Mouse (Mus musculus) midbrain, embryonic 13.5 days (tissue): ENCODE measurements around the gene Cacna1a. TPM values are rescaled to one million over a fixed set of nuclear protein-coding genes. Genes with fewer than 3 reads are reported as not detected.
A peak's percentile ranks its signal among the peaks of the same experiment; 100 is the strongest.

Experiments used
- ATAC-seq: fragments of 200-750 bp; cut with Nextera tagmentation; 2 replicates; pipeline ENCODE4 v1.8.0; 2017; ENCODE audit warnings: mild to moderate bottlenecking, moderate TSS enrichment, moderate library complexity
- H3K27ac ChIP-seq: fragments of 300-500 bp; sonication (generic); 2 replicates; pipeline ENCODE4 v1.5.1; 2015; ENCODE audit warnings: inconsistent platforms, mild to moderate bottlenecking, moderate library complexity
- H3K27me3 ChIP-seq: fragments of 300-500 bp; sonication (generic); 2 replicates; pipeline ENCODE4 v1.6.1; 2015; ENCODE audit warnings: mild to moderate bottlenecking, inconsistent platforms
- H3K36me3 ChIP-seq: fragments of 300-500 bp; sonication (generic); 2 replicates; pipeline ENCODE4 v1.6.1; 2015; ENCODE audit warnings: mild to moderate bottlenecking, inconsistent platforms
- H3K4me1 ChIP-seq: fragments of 300-500 bp; sonication (generic); replicated peaks from 2 replicates; pipeline ENCODE4 v1.6.1; 2015; ENCODE audit warnings: inconsistent platforms
- H3K4me2 ChIP-seq: fragments of 300-500 bp; sonication (generic); replicated peaks from 2 replicates; pipeline ENCODE4 v1.6.1; 2015; ENCODE audit warnings: moderate library complexity, mild to moderate bottlenecking, inconsistent platforms
- H3K4me3 ChIP-seq: fragments of 300-500 bp; sonication (generic); replicated peaks from 2 replicates; pipeline ENCODE4 v1.5.1; 2015; ENCODE audit warnings: mild to moderate bottlenecking, inconsistent platforms
- H3K9ac ChIP-seq: fragments of 300-500 bp; sonication (generic); replicated peaks from 2 replicates; pipeline ENCODE4 v1.6.1; 2015; ENCODE audit warnings: mild to moderate bottlenecking, inconsistent platforms
- H3K9me3 ChIP-seq: fragments of 300-500 bp; sonication (generic); 2 replicates; pipeline ENCODE4 v1.6.1; 2016; ENCODE audit warnings: mild to moderate bottlenecking, inconsistent platforms
- WGBS: fragments of 180-500 bp; shearing (Covaris S2); methylation state at CpG from one replicate; pipeline ENCODE4 v1.1.7; 2015; 5-methylcytosine and 5-hydroxymethylcytosine counted together
- polyA plus RNA-seq: library from polyadenylated mRNA; unstranded; fragments of >200 nt; fragmentation: Nextera tagmentation; extraction: Ambion mirVana; gene quantifications from 2 replicates; pipeline ENCODE4 v1.2.1, GENCODE M21; 2015

Gene Cacna1a
- polyA plus RNA-seq, 1 experiment from 2014 or later, result 19.0 TPM

DNA sequence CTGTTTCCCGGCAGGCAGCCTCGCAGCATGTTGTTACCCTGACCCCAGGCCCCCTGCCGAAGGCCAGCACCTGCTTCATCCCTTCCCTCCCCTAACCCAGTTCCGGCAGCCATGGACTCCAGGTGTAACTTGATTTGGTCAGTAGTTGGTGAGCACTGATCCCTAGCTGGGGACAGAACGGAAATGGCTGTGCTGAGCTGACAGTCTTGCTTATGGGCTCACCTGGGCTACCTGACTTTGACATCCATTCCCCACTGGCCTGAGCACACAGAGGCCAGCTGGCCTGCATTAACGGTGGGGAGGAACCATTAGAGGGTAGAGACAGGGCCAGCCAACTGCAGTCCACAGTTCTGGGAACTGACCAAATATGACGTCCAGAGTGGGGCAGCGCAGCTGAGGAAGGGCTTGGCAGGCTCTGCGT is 58.3 kb downstream of the Cacna1a start:
- no peak overlapping the region for H3K4me2 ChIP-seq
- ATAC-seq, result no peak
- 91% methylated on average over 9 of the region's 9 CpGs for WGBS

DNA sequence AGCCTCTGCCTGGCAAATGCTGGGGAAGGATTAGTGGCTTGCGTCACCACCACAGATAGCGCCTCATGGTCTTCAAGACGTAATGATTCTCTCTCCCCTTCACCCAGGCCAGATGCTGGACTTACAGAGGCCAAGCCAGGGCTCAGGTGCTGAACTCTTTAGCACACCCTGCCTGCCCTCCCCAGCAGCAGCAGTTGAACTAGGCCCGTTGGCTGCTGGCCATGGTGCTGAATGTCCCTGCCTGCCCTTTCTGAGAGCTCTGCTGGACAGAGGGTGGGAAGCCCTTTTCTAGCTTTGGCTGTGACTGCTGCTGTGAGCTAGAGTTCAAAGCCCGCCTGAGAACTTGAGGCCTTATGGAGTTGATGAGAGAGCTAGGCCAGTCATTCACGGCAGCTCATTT is 66.3 kb downstream of the Cacna1a start:
- Histone ChIP-seq H3K4me2 (no peak overlapping the region), H3K27ac (no peak overlapping the region), H3K4me3 (no peak overlapping the region), H3K9ac (no peak overlapping the region), H3K4me1 (peaks cover 16% of the 10 kb centered on the region), H3K27me3 (no peaks in the 10 kb centered on the region), H3K9me3 (no peaks in the 10 kb centered on the region), H3K36me3 (0 out of 2 replicates have a peak, but pooled peaks cover 8% of the 10 kb centered on the region)
- ATAC-seq, result no peak
- WGBS, result 42% methylated on average over 6 of the region's 6 CpGs

More for the DNA sequence above, 58.3 kb downstream of the Cacna1a start:
- Histone ChIP-seq H3K4me3 (no peak overlapping the region), H3K36me3 (peaks cover 28% of the 10 kb centered on the region), H3K27ac (no peak overlapping the region), H3K9me3 (no peaks in the 10 kb centered on the region), H3K27me3 (no peaks in the 10 kb centered on the region), H3K4me1 (peaks cover 5% of the 10 kb centered on the region), H3K9ac (no peak overlapping the region)

DNA sequence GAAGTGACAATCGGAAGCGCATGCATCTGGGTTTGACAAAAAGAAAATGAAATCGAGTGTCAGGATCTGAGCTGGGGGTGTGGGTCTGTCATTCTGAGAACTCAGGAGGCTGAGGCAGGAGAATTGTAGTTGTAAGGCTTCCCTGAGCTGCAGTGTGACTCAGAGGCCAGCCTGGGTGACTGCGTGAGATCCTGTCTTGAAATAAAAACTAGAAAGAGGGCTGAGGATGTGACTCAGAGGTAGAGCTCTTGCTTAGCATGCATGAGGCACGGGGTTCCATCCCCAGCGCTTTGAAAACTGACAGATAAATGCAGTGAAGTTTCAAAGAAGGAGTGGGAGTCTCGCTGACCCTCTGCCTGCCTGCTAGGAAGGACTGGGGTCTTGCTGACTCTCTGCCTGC is 70.6 kb downstream of the Cacna1a start:
- no peak overlapping the region for H3K9ac ChIP-seq
- no peak overlapping the region for H3K4me3 ChIP-seq
- H3K27ac ChIP-seq, result peak overlapping the region; percentile 67
- 65% methylated on average over 7 of the region's 7 CpGs for WGBS
- peaks cover 9% of the 10 kb centered on the region for H3K9me3 ChIP-seq
- H3K4me1 ChIP-seq, result peaks cover 13% of the 10 kb centered on the region
- no peaks in the 10 kb centered on the region for H3K27me3 ChIP-seq
- H3K36me3 ChIP-seq, result peaks cover 41% of the 10 kb centered on the region
- ATAC-seq, result no peak
- H3K4me2 ChIP-seq, result no peak overlapping the region

DNA sequence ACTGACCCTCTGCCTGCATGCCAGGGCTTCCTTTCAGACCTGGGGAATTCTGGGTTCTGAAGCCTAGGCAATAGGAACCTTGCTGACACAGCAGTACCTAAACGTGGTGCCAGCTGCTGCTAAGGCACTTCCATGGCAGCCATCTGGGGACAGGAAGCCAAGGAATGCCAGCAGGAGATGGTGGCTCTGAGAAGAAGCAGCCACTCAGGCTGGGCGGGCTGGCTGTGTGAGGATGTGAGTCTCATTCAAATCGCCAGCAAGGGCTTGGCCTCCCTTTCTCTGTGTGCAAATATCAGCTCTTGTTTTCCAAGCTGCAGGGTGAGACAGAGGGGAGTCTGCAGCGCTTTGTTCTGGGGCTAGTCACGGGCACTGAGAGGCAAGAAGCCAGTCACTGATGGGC is 71.0 kb downstream of the Cacna1a start:
- peak overlapping the region; percentile 46; the same call in 1 of the 2 replicates for H3K9ac ChIP-seq
- 0 out of 2 replicates have a peak, but pooled peaks have one; percentile 55 for ATAC-seq

DNA sequence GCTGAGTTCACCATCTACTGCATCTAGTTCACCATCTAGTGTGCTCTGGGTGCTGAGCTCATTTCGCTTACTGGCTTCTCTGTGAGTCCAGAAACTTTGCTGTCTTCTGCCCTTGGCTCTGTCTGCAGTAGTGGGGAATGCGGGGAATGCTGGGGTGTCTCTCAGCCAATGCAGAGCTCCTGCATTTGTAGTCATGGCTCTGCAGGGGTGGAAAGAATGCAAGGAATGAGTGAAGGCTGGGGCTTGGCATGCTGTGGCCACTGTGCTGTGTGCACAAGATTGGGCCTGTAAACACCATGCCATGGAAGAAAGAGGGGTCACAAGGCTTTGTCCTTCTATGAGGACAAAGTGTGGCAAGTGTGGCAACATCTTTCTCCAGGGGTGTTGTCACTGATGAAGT is 72.5 kb downstream of the Cacna1a start:
- 83% methylated on average over 2 of the region's 2 CpGs for WGBS
- H3K4me2 ChIP-seq, result no peak overlapping the region
- H3K27me3 ChIP-seq, result no peaks in the 10 kb centered on the region
- peaks cover 9% of the 10 kb centered on the region for H3K9me3 ChIP-seq
- H3K9ac ChIP-seq, result no peak overlapping the region
- H3K4me3 ChIP-seq, result no peak overlapping the region
- peaks cover 50% of the 10 kb centered on the region for H3K36me3 ChIP-seq
- ATAC-seq, result no peak
- H3K4me1 ChIP-seq, result peaks cover 13% of the 10 kb centered on the region
- H3K27ac ChIP-seq, result no peak overlapping the region

More for the DNA sequence above, 71.0 kb downstream of the Cacna1a start:
- H3K4me3 ChIP-seq, result no peak overlapping the region
- peaks cover 9% of the 10 kb centered on the region for H3K9me3 ChIP-seq
- peaks cover 46% of the 10 kb centered on the region for H3K36me3 ChIP-seq
- no peaks in the 10 kb centered on the region for H3K27me3 ChIP-seq
- H3K27ac ChIP-seq, result peak overlapping the region; percentile 67
- no peak overlapping the region for H3K4me2 ChIP-seq
- 16% methylated on average over 5 of the region's 5 CpGs for WGBS
- H3K4me1 ChIP-seq, result peaks cover 13% of the 10 kb centered on the region

DNA sequence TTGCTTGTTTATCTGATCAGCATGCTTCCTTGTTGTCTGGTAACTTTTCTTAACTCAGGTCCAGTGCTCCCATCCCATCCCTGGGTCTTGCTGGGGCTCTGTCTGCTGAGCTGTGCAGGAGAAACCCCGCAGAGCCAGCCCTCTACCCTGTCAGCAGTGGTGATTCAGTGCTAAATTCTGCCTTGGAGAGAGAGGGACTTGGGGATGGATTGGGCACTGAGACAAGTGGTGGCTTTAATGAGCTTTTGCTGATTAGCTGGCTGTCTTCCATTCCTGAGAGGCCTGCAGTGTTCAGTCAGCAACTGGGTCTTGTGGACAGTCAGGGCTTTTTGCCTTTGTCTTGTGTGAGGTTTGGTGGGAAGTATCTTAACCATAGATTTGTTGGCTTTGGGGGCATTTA is 78.7 kb downstream of the Cacna1a start:
- Histone ChIP-seq H3K4me3 (no peak overlapping the region), H3K4me1 (0 out of 2 replicates have a peak, but pooled peaks cover 3% of the 10 kb centered on the region), H3K4me2 (no peak overlapping the region), H3K9ac (no peak overlapping the region), H3K27me3 (no peaks in the 10 kb centered on the region), H3K36me3 (peaks cover 28% of the 10 kb centered on the region), H3K27ac (no peak overlapping the region), H3K9me3 (no peaks in the 10 kb centered on the region)
- no peak for ATAC-seq
- 77% methylated on average over 1 of the region's 1 CpGs for WGBS

DNA sequence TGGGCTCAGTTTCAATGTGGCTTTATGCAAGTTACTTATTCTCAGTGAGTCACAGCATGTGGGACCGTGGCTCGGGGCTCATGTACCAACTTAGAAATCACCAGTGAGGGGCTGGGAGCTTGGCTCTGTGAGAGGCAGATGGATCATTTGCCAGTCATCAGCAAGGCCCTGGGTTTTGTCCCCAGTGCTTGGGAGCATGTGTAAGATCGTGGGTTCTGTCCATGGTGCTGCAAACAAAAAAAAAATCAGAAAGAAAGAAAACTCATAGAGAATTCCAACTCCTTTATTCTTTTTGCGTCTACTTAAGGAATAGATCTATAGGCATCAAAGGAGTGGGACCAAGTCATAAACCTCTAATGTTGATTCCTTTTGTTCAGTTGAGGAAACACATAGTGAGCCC is 80.8 kb downstream of the Cacna1a start:
- no peak for ATAC-seq
- WGBS, result 93% methylated on average over 4 of the region's 4 CpGs
- Histone ChIP-seq H3K4me2 (no peak overlapping the region), H3K27ac (no peak overlapping the region), H3K27me3 (no peaks in the 10 kb centered on the region), H3K4me1 (0 out of 2 replicates have a peak, but pooled peaks cover 3% of the 10 kb centered on the region), H3K4me3 (no peak overlapping the region), H3K9ac (no peak overlapping the region), H3K36me3 (peaks cover 6% of the 10 kb centered on the region), H3K9me3 (no peaks in the 10 kb centered on the region)

DNA sequence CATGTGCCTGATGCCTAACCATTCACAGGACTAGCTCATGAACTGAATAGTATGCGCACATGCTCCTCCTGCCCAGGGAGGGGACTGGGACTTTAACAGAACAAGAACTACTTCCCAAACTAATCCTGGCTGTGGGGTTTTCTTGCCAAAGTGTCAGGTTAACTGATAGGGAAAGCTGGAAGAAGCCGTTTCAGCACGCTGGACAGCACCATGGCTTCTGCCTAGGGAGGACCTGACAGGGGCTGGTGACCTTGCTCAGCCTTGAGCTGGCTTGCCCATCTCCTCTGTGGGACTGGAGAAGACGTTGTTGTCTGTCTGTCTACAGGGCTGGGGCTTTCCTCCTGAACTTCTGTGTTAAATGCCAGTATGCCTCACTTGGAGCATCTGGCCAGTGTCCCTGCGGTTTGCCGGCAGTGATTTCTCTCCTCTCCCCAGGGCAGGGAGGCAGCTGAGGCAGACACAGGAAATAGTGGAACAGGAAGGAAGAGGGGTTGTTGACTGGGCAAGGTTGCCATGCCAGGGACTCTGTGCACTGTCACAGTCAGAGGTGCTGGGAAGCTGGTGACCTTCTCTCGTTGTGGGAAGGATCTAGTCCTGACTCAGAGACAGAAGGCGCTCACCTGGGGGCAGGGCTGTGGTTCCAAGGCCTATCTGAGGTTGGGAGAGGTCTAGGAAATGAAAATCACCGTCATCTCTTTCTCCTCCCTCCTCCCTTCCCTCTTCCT is 83.2 kb downstream of the Cacna1a start:
- Histone ChIP-seq H3K4me3 (no peak overlapping the region), H3K27ac (no peak overlapping the region), H3K9me3 (no peaks in the 10 kb centered on the region), H3K4me2 (no peak overlapping the region), H3K4me1 (0 out of 2 replicates have a peak, but pooled peaks cover 3% of the 10 kb centered on the region), H3K36me3 (no peaks in the 10 kb centered on the region), H3K9ac (no peak overlapping the region), H3K27me3 (no peaks in the 10 kb centered on the region)
- WGBS, result 52% methylated on average over 9 of the region's 9 CpGs
- no peak for ATAC-seq

DNA sequence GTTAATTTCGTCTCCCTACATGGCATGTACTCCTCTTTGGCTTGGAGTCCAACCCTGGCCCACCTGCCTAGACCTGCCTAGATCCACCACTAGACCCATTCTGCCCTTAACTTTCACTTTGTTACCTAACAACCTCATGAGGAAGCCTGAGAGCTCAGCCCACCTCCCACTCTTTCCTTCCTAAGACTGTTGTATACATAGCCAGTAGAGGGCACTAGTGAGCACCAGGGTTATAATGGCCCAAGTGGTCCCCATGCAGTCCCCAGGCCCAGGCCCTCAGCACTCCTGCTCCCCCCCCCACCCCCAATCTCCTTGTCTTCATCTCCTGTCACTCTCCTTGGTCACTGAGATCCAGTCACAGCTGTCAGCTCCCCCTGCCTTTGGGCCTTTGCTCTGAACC is 86.2 kb downstream of the Cacna1a start:
- no peaks in the 10 kb centered on the region for H3K36me3 ChIP-seq
- H3K27ac ChIP-seq, result no peak overlapping the region
- H3K9ac ChIP-seq, result no peak overlapping the region
- no peaks in the 10 kb centered on the region for H3K27me3 ChIP-seq
- no peak overlapping the region for H3K4me3 ChIP-seq
- H3K4me1 ChIP-seq, result 0 out of 2 replicates have a peak, but pooled peaks cover 7% of the 10 kb centered on the region
- no peak overlapping the region for H3K4me2 ChIP-seq
- 88% methylated on average over 1 of the region's 1 CpGs for WGBS
- no peak for ATAC-seq
- H3K9me3 ChIP-seq, result no peaks in the 10 kb centered on the region

DNA sequence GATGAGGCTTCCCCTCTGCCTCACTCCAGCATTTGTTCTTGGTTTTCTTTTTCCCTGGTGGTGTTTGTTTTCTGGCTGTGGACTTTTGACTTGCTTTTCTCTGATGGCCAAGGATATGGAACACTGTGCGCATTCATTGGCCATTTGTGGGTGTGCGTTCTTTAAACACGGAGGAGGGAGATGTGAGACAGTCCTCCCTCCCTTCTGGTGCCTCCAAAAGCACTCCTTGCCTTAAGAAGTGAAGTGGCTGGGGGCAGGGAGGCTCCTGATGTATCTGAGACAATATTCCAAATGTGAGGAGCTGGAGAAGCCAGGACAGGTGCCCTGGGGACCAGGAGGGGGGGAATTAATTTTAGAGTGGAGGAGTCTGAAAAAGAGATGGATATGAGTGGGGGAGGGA is 89.1 kb downstream of the Cacna1a start:
- 76% methylated on average over 3 of the region's 3 CpGs for WGBS
- Histone ChIP-seq H3K9ac (no peak overlapping the region), H3K4me3 (no peak overlapping the region)

DNA sequence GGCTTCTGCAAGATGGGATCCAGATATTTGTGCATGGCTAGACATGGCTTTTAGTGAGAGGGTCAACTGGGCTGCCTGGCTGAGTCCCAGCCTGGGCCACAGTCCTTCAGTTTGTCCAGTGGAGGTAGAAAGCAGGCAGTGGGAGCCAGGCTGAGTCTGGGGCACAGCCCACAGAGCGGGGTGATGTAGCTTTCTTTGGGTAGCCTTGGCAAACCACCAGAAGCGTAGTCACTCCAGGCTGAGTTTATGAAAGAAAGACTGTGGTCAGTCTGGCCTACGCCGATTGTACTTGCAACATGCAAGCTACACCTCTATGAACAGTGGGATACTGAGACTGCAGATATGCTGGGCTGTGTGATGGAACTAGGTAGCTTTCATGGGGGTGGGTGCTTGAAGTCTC is 94.8 kb downstream of the Cacna1a start:
- no peak for ATAC-seq
- Histone ChIP-seq H3K4me2 (no peak overlapping the region), H3K36me3 (no peaks in the 10 kb centered on the region), H3K27ac (no peak overlapping the region), H3K9me3 (no peaks in the 10 kb centered on the region), H3K27me3 (no peaks in the 10 kb centered on the region), H3K9ac (no peak overlapping the region), H3K4me3 (no peak overlapping the region), H3K4me1 (peaks cover 5% of the 10 kb centered on the region; the same call in 1 of the 2 replicates)
- 95% methylated on average over 4 of the region's 4 CpGs for WGBS

More for the DNA sequence above, 89.1 kb downstream of the Cacna1a start:
- Histone ChIP-seq H3K4me1 (0 out of 2 replicates have a peak, but pooled peaks cover 4% of the 10 kb centered on the region), H3K36me3 (no peaks in the 10 kb centered on the region), H3K4me2 (no peak overlapping the region), H3K27ac (no peak overlapping the region), H3K27me3 (no peaks in the 10 kb centered on the region), H3K9me3 (no peaks in the 10 kb centered on the region)
- no peak for ATAC-seq

DNA sequence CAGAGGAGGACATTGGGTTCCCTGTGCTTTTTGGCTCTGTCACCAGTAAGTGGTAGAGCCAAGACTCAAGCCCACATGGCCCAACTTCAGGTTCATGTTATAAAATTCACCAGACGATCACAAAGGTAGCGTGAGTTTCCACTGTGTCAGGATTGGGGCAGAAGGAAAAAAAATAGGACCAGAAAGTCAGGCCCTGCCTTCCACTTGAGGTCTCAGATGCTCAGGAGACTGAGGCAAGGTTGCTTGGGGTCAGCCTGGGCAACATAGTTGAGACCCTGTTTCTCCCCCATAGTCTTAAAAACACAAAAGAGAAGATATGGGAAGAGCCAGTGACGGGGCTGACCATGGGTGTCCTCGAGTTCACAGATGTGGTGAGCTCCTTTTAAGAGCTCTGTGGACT is 97.1 kb downstream of the Cacna1a start:
- no peaks in the 10 kb centered on the region for H3K27me3 ChIP-seq
- no peaks in the 10 kb centered on the region for H3K36me3 ChIP-seq
- H3K9me3 ChIP-seq, result no peaks in the 10 kb centered on the region
- peaks cover 5% of the 10 kb centered on the region; the same call in 1 of the 2 replicates for H3K4me1 ChIP-seq
- no peak overlapping the region for H3K4me3 ChIP-seq
- H3K4me2 ChIP-seq, result no peak overlapping the region
- 91% methylated on average over 4 of the region's 4 CpGs for WGBS
- no peak for ATAC-seq
- H3K27ac ChIP-seq, result no peak overlapping the region
- no peak overlapping the region for H3K9ac ChIP-seq
